Mouse (Mus musculus) E14TG2a.4 (cell line): ENCODE measurements around the gene Abhd4.

Source experiments
- H3K27me3 ChIP-seq: 2 replicates; pipeline ENCODE4 v1.6.1; 2014; ENCODE audit warnings: low read length, control low read depth; ENCODE audit not compliant: insufficient read depth
- H3K36me3 ChIP-seq: 2 replicates; pipeline ENCODE4 v1.6.1; 2014; ENCODE audit warnings: low read length, control low read depth; ENCODE audit not compliant: insufficient read depth
- H3K4me1 ChIP-seq: replicated peaks from 2 replicates; pipeline ENCODE4 v1.6.1; 2014; ENCODE audit warnings: low read depth, low read length, control low read depth
- H3K4me3 ChIP-seq: replicated peaks from 2 replicates; pipeline ENCODE4 v1.5.1; 2014; ENCODE audit warnings: mild to moderate bottlenecking, low read length
- H3K9me3 ChIP-seq: 2 replicates; pipeline ENCODE4 v1.6.1; 2014; ENCODE audit warnings: low read length, control low read depth
- CTCF ChIP-seq: conservative IDR thresholded peaks from 2 replicates; pipeline ENCODE4 v1.5.1; 2014; ENCODE audit warnings: low read length
- NANOG ChIP-seq: IDR thresholded peaks from 2 replicates; pipeline ENCODE4 v1.6.1; 2014; ENCODE audit warnings: borderline replicate concordance, low read length, mixed read lengths
- POU5F1 ChIP-seq: IDR thresholded peaks from 2 replicates; pipeline ENCODE4 v1.6.1; 2014; ENCODE audit warnings: low read length, borderline replicate concordance

Abhd4 gene

GRCm38 (mm10) chr14:54260196-54260595 lies 6.2 kb downstream of the Abhd4 start:
- no peak for TF ChIP-seq NANOG
- no peak for TF ChIP-seq POU5F1
- no peak for TF ChIP-seq CTCF
- Histone ChIP-seq H3K36me3 (peaks cover 40% of the 10 kb centered on the region), H3K4me1 (peaks cover 31% of the 10 kb centered on the region), H3K9me3 (no peaks in the 10 kb centered on the region), H3K27me3 (no peaks in the 10 kb centered on the region), H3K4me3 (peak overlapping the region; percentile 88)

DNA sequence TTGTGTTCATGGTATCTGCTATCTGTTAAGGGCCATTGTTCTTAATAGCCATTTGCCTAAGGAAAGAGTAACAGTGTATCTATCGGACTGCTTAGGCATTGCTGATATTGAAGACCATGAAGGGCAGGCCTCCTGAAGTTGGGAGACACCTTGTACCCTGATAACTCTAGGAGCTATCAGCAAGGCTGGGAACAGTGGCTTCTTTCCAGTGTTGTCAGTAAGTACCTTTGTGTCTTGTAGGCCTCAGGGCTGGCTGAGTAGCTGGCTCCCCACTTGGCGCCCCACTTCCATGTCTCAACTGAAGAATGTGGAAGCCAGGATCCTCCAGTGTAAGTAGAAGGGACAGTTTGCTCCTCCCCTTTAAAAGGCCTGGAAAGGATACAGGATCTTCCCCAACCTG lies 7.4 kb downstream of the Abhd4 start:
- TF ChIP-seq CTCF = no peak
- TF ChIP-seq NANOG = no peak
- no peak for TF ChIP-seq POU5F1
- Histone ChIP-seq H3K4me3 (no peak overlapping the region), H3K4me1 (peaks cover 39% of the 10 kb centered on the region), H3K27me3 (no peaks in the 10 kb centered on the region), H3K9me3 (no peaks in the 10 kb centered on the region), H3K36me3 (peaks cover 48% of the 10 kb centered on the region)

GRCm38 (mm10) chr14:54262622-54263021 lies 8.6 kb downstream of the Abhd4 start:
- Histone ChIP-seq H3K9me3 (no peaks in the 10 kb centered on the region), H3K27me3 (no peaks in the 10 kb centered on the region), H3K36me3 (peaks cover 58% of the 10 kb centered on the region), H3K4me1 (peaks cover 39% of the 10 kb centered on the region), H3K4me3 (no peak overlapping the region)
- TF ChIP-seq CTCF (no peak), NANOG (no peak), POU5F1 (no peak)

DNA sequence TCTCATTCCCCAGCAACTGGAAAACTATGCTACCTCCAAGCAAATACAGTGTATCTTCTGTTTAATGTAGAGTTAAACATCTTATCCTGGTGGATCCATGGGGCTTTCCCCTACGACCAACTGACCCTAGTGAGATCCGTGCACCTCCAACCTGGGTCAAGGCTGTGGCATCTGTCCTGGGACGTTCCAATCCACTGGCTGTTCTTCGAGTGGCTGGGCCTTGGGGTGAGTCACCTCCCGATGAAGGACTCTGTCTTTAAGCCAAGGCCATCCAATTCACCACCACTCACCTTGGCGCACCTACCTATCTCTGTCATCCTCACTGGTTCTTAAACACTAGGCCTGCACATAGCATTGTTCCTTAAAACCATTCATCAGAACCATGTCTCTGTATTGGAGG lies 9.1 kb downstream of the Abhd4 start:
- Histone ChIP-seq H3K4me1 (peaks cover 39% of the 10 kb centered on the region), H3K27me3 (no peaks in the 10 kb centered on the region), H3K4me3 (no peak overlapping the region), H3K9me3 (no peaks in the 10 kb centered on the region), H3K36me3 (peaks cover 63% of the 10 kb centered on the region)
- TF ChIP-seq CTCF (no peak), POU5F1 (no peak), NANOG (no peak)

DNA sequence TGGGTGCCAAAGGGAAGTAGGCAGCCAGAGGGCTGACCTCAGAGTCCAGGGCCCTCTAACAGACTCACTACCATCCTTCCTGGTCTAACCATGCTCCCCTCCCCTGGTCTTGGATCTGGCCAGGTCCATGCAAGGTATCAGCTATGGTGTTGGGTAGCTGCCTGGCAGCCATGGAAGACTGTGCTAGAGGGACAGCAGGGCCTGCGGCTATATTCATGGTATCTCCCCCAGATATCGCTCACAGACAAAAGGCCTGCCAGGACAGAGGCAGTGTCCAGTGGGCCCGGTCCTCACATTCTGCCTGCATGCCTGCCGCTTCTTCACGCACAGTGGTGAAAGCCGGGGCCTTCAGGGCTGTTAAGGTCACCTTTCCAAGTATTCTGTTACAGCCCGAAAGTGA lies 10.2 kb downstream of the Abhd4 start:
- H3K4me1 ChIP-seq = peaks cover 32% of the 10 kb centered on the region
- H3K9me3 ChIP-seq = no peaks in the 10 kb centered on the region
- TF ChIP-seq CTCF (no peak), NANOG (no peak), POU5F1 (no peak)
- H3K36me3 ChIP-seq = peaks cover 70% of the 10 kb centered on the region
- H3K27me3 ChIP-seq = no peaks in the 10 kb centered on the region
- H3K4me3 ChIP-seq = no peak overlapping the region

DNA sequence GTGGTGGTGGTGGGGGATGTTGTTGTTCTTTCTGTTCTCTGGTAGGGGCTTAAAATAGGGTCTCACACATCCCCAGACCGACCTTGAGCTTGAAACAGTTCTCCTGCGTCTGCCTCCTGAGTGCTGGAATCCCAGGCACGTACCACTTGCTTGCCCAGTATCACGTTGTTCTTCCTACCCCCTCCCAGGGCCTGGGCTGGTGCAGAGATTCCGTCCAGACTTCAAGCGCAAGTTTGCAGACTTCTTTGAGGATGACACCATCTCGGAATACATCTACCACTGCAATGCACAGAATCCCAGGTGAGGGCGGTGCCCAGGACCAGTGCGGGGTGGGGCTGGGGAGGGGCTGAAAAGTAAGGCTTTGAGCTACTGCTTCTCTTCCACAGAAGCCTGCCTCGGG lies 11.1 kb downstream of the Abhd4 start:
- Histone ChIP-seq H3K9me3 (no peaks in the 10 kb centered on the region), H3K4me3 (no peak overlapping the region), H3K27me3 (no peaks in the 10 kb centered on the region), H3K4me1 (peaks cover 23% of the 10 kb centered on the region), H3K36me3 (peaks cover 73% of the 10 kb centered on the region)
- TF ChIP-seq CTCF = no peak
- TF ChIP-seq NANOG = no peak
- no peak for TF ChIP-seq POU5F1

DNA sequence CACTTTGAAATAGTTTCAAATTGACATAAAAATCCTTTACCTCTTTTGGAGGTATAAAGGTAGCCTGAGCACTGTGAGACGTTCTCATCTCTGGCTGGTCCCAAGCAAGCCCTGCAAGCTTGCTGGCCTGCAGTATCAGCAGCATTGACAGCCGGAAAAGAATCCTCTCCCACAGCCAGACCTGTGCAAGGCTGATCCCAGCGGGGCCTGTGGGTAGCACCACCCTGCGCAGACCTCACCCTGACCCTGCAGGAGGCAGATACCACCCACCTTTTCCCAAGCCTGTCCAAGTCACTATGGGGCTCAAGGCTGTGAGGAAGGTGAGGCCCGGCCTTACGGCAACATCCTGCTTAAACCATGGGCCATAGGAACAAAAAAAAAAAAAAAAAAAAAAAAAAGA lies 12.0 kb downstream of the Abhd4 start:
- H3K9me3 ChIP-seq = no peaks in the 10 kb centered on the region
- H3K4me3 ChIP-seq = no peak overlapping the region
- TF ChIP-seq POU5F1 (no peak), CTCF (no peak), NANOG (no peak)
- peaks cover 16% of the 10 kb centered on the region for H3K4me1 ChIP-seq
- H3K36me3 ChIP-seq = peaks cover 70% of the 10 kb centered on the region
- H3K27me3 ChIP-seq = no peaks in the 10 kb centered on the region

DNA sequence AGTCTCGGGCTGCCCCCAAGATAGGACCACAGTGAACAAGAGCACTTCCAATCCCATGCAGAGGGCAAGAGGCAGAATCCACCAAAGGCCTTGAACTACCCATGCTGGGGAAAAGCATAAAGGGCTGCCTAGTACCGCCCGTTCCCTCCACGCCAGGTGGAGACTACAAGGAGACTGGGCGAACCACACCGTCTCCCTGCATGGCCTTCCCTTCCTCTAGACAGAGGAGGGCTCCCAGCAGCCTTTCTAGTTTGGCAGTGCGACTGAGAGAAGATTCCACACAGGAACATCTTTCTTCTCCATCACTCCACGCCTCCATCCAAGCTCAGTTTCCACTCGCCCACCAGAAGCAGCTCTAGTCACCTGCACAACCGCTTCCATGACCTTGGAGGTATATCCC lies 14.0 kb downstream of the Abhd4 start:
- Histone ChIP-seq H3K9me3 (no peaks in the 10 kb centered on the region), H3K27me3 (no peaks in the 10 kb centered on the region), H3K4me3 (no peak overlapping the region), H3K36me3 (peaks cover 53% of the 10 kb centered on the region), H3K4me1 (peaks cover 16% of the 10 kb centered on the region)
- TF ChIP-seq NANOG = no peak
- no peak for TF ChIP-seq CTCF
- TF ChIP-seq POU5F1 = no peak

DNA sequence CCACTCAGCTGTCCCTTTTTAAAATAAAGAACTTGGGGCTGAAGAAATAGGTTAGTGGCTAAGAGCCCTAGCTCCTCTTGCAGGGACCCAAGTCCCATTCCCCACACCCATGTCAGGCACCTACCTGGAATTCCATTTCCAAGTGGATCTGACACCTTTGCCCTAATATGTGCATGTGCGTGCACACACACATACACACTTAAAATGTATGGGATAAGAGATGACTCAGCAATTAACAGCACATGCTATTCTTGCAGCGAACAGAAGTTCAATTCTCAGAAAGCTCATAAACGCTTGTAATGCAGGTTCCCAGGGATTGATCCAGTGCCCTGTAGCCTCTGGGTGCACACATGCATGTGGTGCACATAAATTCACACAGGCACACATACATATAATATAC lies 15.6 kb downstream of the Abhd4 start:
- H3K4me1 ChIP-seq = peaks cover 14% of the 10 kb centered on the region
- no peak for TF ChIP-seq CTCF
- no peak for TF ChIP-seq POU5F1
- TF ChIP-seq NANOG = no peak
- no peaks in the 10 kb centered on the region for H3K27me3 ChIP-seq
- H3K9me3 ChIP-seq = no peaks in the 10 kb centered on the region
- H3K36me3 ChIP-seq = peaks cover 39% of the 10 kb centered on the region
- H3K4me3 ChIP-seq = no peak overlapping the region
